Mouse (Mus musculus): ENCODE results near the gene Mybph. TPM values are rescaled to one million over a fixed set of nuclear protein-coding genes. Genes with fewer than 3 reads are reported as not detected.
A peak's percentile ranks its signal among the peaks of the same experiment; 100 is the strongest.

The Mybph gene
- polyA plus RNA-seq, 1 experiment from 2014 or later: not detected

DNA sequence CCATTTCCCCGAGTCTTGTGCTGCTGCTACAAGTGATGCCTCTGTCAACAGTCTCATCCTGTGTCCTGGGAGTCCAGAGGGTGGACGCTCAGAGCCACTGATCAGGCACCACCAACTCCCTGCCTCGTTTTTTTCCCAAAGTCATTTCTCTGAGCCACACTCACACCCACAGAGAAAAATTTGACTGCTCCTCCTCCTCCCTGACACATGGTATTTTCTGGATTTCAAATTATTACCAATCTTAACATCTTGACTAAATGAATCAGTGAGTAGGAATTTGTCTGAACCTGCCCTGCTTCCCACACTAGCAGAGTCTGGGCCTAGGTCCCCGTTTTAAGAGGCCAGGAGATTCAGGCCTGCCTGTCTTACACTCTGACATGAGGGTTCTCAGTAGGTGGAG is 1.2 kb upstream of the Mybph start:
- H3K27ac ChIP-seq (ENCODE audit: low read depth): no peak overlapping the region
- no peak overlapping the region for H3K9ac ChIP-seq (replicated peaks)
- no peak for TF ChIP-seq CTCF (IDR thresholded peaks at IDR 0.05; ENCODE audit: low read depth)
- TF ChIP-seq EP300 (IDR thresholded peaks at IDR 0.05; ENCODE audit: low read depth): no peak
- no peaks in the 10 kb centered on the region for H3K9me3 ChIP-seq (ENCODE audit: low read length)
- H3K36me3 ChIP-seq (replicated peaks; ENCODE audit: insufficient read depth, low read length): no peaks in the 10 kb centered on the region
- WGBS (ENCODE audit: insufficient replicate concordance): 61% methylated on average over 4 of the region's 4 CpGs
- ATAC-seq (no peak), DNase-seq (no peak)
- no peak overlapping the region for H3K4me2 ChIP-seq (ENCODE audit: low read depth, low read length)
- no peak overlapping the region for H3K4me3 ChIP-seq (ENCODE audit: low read depth, low read length)
- no peaks in the 10 kb centered on the region; the same call in 1 of the 2 replicates for H3K27me3 ChIP-seq (ENCODE audit: insufficient read depth, low read length)
- peaks cover 14% of the 10 kb centered on the region for H3K4me1 ChIP-seq (ENCODE audit: insufficient read depth)

DNA sequence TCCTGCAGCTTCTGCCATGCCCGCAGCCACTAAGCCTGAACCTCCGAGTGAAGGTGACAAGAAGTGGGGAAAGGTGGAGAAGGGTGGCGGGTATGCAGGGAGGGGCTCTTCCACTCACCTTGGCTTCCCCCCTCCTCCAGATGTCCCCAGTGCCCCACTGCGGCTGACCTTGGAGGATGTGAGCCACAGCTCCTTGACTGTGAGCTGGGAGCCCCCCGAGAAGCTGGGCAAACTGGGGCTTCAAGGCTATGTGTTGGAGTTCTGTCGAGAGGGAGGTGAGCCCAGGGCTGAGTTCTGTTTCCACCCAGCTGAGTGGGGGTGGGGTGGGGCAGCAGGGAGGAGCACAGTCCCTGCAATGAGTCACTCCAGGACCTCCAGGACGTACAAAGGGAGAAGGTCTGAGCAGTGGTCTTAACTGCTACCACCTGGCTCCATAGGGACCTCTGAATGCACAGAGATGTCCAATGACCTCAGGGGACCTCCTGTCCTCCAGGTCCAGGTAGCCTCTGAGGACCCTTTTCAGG is 488 bp downstream of the Mybph start:
- no peak for ATAC-seq
- WGBS (ENCODE audit: insufficient replicate concordance): 70% methylated on average over 7 of the region's 7 CpGs

DNA sequence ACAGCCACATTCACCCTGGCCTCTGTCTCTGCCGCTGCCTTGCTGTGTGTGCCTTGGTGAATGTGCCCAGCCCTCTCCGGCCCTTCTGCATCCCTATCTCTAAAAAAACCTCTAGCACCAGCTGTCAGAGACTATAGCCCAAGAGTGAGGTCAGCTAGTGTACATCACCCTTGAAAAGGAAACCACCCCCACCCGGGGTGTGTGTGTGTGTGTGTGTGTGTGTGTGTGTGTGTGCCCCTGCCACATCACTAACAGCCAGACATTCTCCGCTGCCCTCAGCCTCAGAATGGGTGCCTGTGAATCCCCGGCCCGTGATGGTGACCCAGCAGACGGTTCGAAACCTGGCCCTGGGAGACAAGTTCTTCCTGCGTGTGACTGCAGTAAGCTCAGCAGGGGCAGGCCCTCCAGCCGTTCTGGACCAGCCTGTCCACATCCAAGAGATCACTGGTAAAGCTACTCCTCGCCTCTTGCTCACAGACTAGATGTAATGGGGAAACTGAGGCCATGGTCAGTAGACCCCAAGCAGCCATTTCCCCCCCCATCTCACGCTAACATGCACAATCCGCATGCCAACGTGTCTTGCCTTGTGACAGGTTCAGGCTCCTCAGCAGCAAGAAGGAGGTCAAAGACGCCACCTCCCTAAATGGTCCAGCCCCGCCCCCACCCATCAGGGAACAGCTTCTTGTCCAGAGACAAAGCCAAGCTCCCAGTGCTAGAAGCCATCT is 1.2 kb downstream of the Mybph start:
- Histone ChIP-seq H3K9ac (replicated peaks) (no peak overlapping the region), H3K9me3 (ENCODE audit: low read length) (no peaks in the 10 kb centered on the region), H3K27ac (ENCODE audit: low read depth) (no peak overlapping the region), H3K4me1 (ENCODE audit: insufficient read depth) (peaks cover 14% of the 10 kb centered on the region), H3K4me3 (ENCODE audit: low read depth, low read length) (no peak overlapping the region), H3K27me3 (ENCODE audit: insufficient read depth, low read length) (no peaks in the 10 kb centered on the region), H3K36me3 (replicated peaks; ENCODE audit: insufficient read depth, low read length) (no peaks in the 10 kb centered on the region), H3K4me2 (ENCODE audit: low read depth, low read length) (no peak overlapping the region)
- ATAC-seq: no peak
- no peak for TF ChIP-seq CTCF (IDR thresholded peaks at IDR 0.05; ENCODE audit: low read depth)
- no peak for TF ChIP-seq EP300 (IDR thresholded peaks at IDR 0.05; ENCODE audit: low read depth)
- no peak for DNase-seq
- WGBS (ENCODE audit: insufficient replicate concordance): 70% methylated on average over 16 of the region's 16 CpGs

More for the DNA sequence above, 488 bp downstream of the Mybph start:
- no peak overlapping the region for H3K9ac ChIP-seq (replicated peaks)
- no peak overlapping the region for H3K4me2 ChIP-seq (ENCODE audit: low read depth, low read length)
- no peak overlapping the region for H3K27ac ChIP-seq (ENCODE audit: low read depth)
- DNase-seq: no peak
- H3K36me3 ChIP-seq (replicated peaks; ENCODE audit: insufficient read depth, low read length): no peaks in the 10 kb centered on the region
- H3K4me1 ChIP-seq (ENCODE audit: insufficient read depth): peaks cover 14% of the 10 kb centered on the region
- no peaks in the 10 kb centered on the region; the same call in 1 of the 2 replicates for H3K27me3 ChIP-seq (ENCODE audit: insufficient read depth, low read length)
- TF ChIP-seq EP300 (IDR thresholded peaks at IDR 0.05; ENCODE audit: low read depth) (no peak), CTCF (IDR thresholded peaks at IDR 0.05; ENCODE audit: low read depth) (no peak)
- H3K9me3 ChIP-seq (ENCODE audit: low read length): no peaks in the 10 kb centered on the region
- H3K4me3 ChIP-seq (ENCODE audit: low read depth, low read length): no peak overlapping the region

GRCm38 (mm10) chr1:134195117-134195516 is 1.9 kb downstream of the Mybph start:
- H3K4me2 ChIP-seq (ENCODE audit: low read depth, low read length): no peak overlapping the region
- 27% methylated on average over 2 of the region's 2 CpGs for WGBS (ENCODE audit: insufficient replicate concordance)
- no peak overlapping the region for H3K27ac ChIP-seq (ENCODE audit: low read depth)

DNA sequence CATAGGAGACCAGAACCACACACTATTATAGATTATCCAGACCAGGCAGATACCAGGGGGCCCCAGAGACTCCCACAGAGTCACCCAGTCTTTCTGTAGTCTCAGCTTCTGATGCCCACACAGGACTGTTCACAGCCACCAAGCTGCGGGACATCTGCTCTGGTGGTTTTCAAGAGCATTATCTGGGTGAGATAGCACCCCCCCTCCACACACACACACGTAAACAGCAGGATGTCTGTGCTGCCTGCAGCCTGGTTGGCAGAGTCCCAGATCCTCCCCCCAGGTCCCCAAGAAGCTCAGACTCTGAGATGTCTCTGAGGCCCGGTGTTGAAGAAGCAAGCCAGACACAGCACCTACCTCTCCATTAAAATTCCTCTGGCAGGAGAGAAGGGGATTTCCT is 2.3 kb downstream of the Mybph start:
- 30% methylated on average over 3 of the region's 3 CpGs for WGBS (ENCODE audit: insufficient replicate concordance)
- TF ChIP-seq EP300 (IDR thresholded peaks at IDR 0.05; ENCODE audit: low read depth): no peak
- no peak for TF ChIP-seq CTCF (IDR thresholded peaks at IDR 0.05; ENCODE audit: low read depth)
- Histone ChIP-seq H3K4me2 (ENCODE audit: low read depth, low read length) (peak overlapping the region; percentile 32), H3K4me3 (ENCODE audit: low read depth, low read length) (no peak overlapping the region), H3K4me1 (ENCODE audit: insufficient read depth) (peaks cover 14% of the 10 kb centered on the region), H3K36me3 (replicated peaks; ENCODE audit: insufficient read depth, low read length) (no peaks in the 10 kb centered on the region), H3K9me3 (ENCODE audit: low read length) (no peaks in the 10 kb centered on the region), H3K9ac (replicated peaks) (peak overlapping the region; percentile 21), H3K27me3 (ENCODE audit: insufficient read depth, low read length) (no peaks in the 10 kb centered on the region), H3K27ac (ENCODE audit: low read depth) (peak overlapping the region; percentile 57)
- ATAC-seq: peak; percentile 6; the same call in 1 of the 2 replicates
- DNase-seq: no peak

More at GRCm38 (mm10) chr1:134195117-134195516, 1.9 kb downstream of the Mybph start:
- Histone ChIP-seq H3K9ac (replicated peaks) (no peak overlapping the region), H3K36me3 (replicated peaks; ENCODE audit: insufficient read depth, low read length) (no peaks in the 10 kb centered on the region), H3K4me1 (ENCODE audit: insufficient read depth) (peaks cover 14% of the 10 kb centered on the region), H3K27me3 (ENCODE audit: insufficient read depth, low read length) (no peaks in the 10 kb centered on the region), H3K4me3 (ENCODE audit: low read depth, low read length) (no peak overlapping the region), H3K9me3 (ENCODE audit: low read length) (no peaks in the 10 kb centered on the region)
- TF ChIP-seq CTCF (IDR thresholded peaks at IDR 0.05; ENCODE audit: low read depth) (no peak), EP300 (IDR thresholded peaks at IDR 0.05; ENCODE audit: low read depth) (no peak)
- DNase-seq: no peak
- ATAC-seq: no peak

DNA sequence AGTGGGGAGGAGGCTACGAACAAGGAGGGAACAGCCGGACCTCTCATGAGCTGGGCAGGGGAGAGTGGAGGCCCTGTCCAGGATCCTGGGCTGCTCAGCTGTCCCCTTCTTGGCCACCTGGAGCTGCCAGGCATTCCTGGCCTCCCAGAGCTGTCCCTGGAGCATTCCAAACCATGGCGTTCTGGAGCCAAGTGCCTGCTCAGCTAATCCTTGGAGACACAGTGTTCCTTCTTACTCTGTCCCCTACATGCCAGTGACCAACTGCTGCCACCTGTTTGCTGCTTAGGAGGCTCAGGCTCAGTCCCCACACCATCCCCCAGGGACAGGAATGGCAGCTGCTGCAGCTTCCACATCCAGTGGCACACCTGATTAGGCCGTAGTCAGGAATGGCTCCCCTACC is 2.7 kb downstream of the Mybph start:
- 48% methylated on average over 4 of the region's 4 CpGs for whole genome bisulfite sequencing (ENCODE audit: insufficient replicate concordance)
- no peaks in the 10 kb centered on the region for H3K27me3 ChIP-seq (ENCODE audit: insufficient read depth, low read length)
- H3K27ac ChIP-seq (ENCODE audit: low read depth): peak overlapping the region; percentile 57
- no peak for TF ChIP-seq CTCF (IDR thresholded peaks at IDR 0.05; ENCODE audit: low read depth)
- TF ChIP-seq EP300 (IDR thresholded peaks at IDR 0.05; ENCODE audit: low read depth): no peak
- H3K9me3 ChIP-seq (ENCODE audit: low read length): no peaks in the 10 kb centered on the region
- no peak overlapping the region; the same call in 1 of the 2 replicates for H3K9ac ChIP-seq (replicated peaks)
- no peak; the same call in 1 of the 2 replicates for ATAC-seq
- DNase-seq: no peak
- H3K36me3 ChIP-seq (replicated peaks; ENCODE audit: insufficient read depth, low read length): no peaks in the 10 kb centered on the region
- no peak overlapping the region for H3K4me3 ChIP-seq (ENCODE audit: low read depth, low read length)
- H3K4me2 ChIP-seq (ENCODE audit: low read depth, low read length): peak overlapping the region; percentile 32
- peaks cover 14% of the 10 kb centered on the region for H3K4me1 ChIP-seq (ENCODE audit: insufficient read depth)

All from liver, postnatal 0 days (tissue).